Mouse (Mus musculus) urinary bladder, adult 18-20 months (tissue): ENCODE data around the gene Cxcr5.

Experiments
- DNase-seq, 2 experiments: peaks; one replicate each; pipeline ENCODE4 v3.0.0; 2022; ENCODE audit warnings: low spot score in 2 of 2, mixed read lengths in 2 of 2

Gene Cxcr5

GRCm38 (mm10) chr9:44479628-44480428 lies 81.8 kb downstream of the Cxcr5 start:
- DNase-seq, result peak; percentile 88

- peak; percentile 74 to 78 for DNase-seq
Measured at GRCm38 (mm10) chr9:44478959-44479605, 82.6 kb downstream of the Cxcr5 start.

GRCm38 (mm10) chr9:44478229-44478921 lies 83.3 kb downstream of the Cxcr5 start:
- DNase-seq, result peak; percentile 68 to 75

- peak; percentile 49 to 59 for DNase-seq
Measured at GRCm38 (mm10) chr9:44477339-44478228, 84.1 kb downstream of the Cxcr5 start.

- DNase-seq, result no peak
Measured at GRCm38 (mm10) chr9:44475936-44476335, 85.7 kb downstream of the Cxcr5 start.

- no peak for DNase-seq
Measured at GRCm38 (mm10) chr9:44474327-44474726, 87.3 kb downstream of the Cxcr5 start.

- no peak for DNase-seq
Measured at GRCm38 (mm10) chr9:44473184-44473583, 88.5 kb downstream of the Cxcr5 start.

- DNase-seq, result no peak
Measured at GRCm38 (mm10) chr9:44468800-44469199, 92.9 kb downstream of the Cxcr5 start.

GRCm38 (mm10) chr9:44468224-44468623 lies 93.5 kb downstream of the Cxcr5 start:
- DNase-seq, result no peak

GRCm38 (mm10) chr9:44461950-44462349 lies 99.7 kb downstream of the Cxcr5 start:
- DNase-seq, result no peak
